Mouse (Mus musculus) CH12.LX (cell line): ENCODE data around the gene Selenoi. TPM values are rescaled to one million over a fixed set of nuclear protein-coding genes. Genes with fewer than 3 reads are reported as not detected.
A peak's percentile ranks its signal among the peaks of the same experiment; 100 is the strongest.

ENCODE experiments used
- DNase-seq: peaks from one replicate; pipeline ENCODE4 v3.0.0-alpha.2; 2013; ENCODE audit errors: extremely low read depth
- H3K27ac ChIP-seq: 2 replicates; pipeline ENCODE4 v1.5.1; 2012; ENCODE audit warnings: low read depth, mild to moderate bottlenecking, control low read depth, moderate library complexity; ENCODE audit not compliant: insufficient read depth
- H3K27me3 ChIP-seq: replicated peaks from 2 replicates; pipeline ENCODE3; 2012; ENCODE audit warnings: inconsistent platforms
- H3K36me3 ChIP-seq, 2 experiments: replicated peaks in 1 of 2; 2 replicates each; pipeline versions ENCODE3 to v1.6.1; 2012; ENCODE audit warnings: inconsistent platforms in 1 of 2, low read length in 1 of 2, mild to moderate bottlenecking in 1 of 2, mixed read lengths in 1 of 2, moderate library complexity in 1 of 2; ENCODE audit not compliant: control insufficient read depth in 1 of 2, insufficient read depth in 1 of 2
- H3K4me1 ChIP-seq, 2 experiments: 2 replicates each; pipeline ENCODE4 v1.6.1; 2012; ENCODE audit warnings: inconsistent platforms in 1 of 2, moderate library complexity in 1 of 2; ENCODE audit not compliant: insufficient read depth in 2 of 2, control insufficient read depth in 1 of 2
- H3K4me2 ChIP-seq: 2 replicates; pipeline ENCODE4 v1.6.1; 2012; ENCODE audit warnings: low read depth, mild to moderate bottlenecking, control low read depth; ENCODE audit not compliant: poor library complexity, insufficient read depth, severe bottlenecking
- H3K4me3 ChIP-seq, 3 experiments: fragments of 150-350 bp in 1 of 3; sonication (generic) in 1 of 3; replicated peaks in 1 of 3; 2 replicates each; pipeline versions ENCODE3 to v1.5.1; 2011 to 2012; ENCODE audit warnings: low read depth in 2 of 3, low read length in 2 of 3, mild to moderate bottlenecking in 2 of 3, moderate library complexity in 2 of 3, control low read depth in 1 of 3, improper control_type of control experiment in 1 of 3, inconsistent platforms in 1 of 3, mixed read lengths in 1 of 3; ENCODE audit not compliant: poor library complexity in 1 of 3
- H3K79me2 ChIP-seq: replicated peaks from 2 replicates; pipeline ENCODE4 v1.6.1; 2012; ENCODE audit warnings: mild to moderate bottlenecking, moderate library complexity; ENCODE audit not compliant: control insufficient read depth, poor library complexity, insufficient read depth, severe bottlenecking; ENCODE audit errors: extremely low read depth
- H3K9ac ChIP-seq: 2 replicates; pipeline ENCODE4 v1.6.1; 2012; ENCODE audit warnings: low read depth, mild to moderate bottlenecking, control low read depth, moderate library complexity; ENCODE audit not compliant: insufficient read depth
- H3K9me3 ChIP-seq: replicated peaks from 2 replicates; pipeline ENCODE3; 2012; ENCODE audit warnings: low read length, inconsistent platforms, mixed read lengths
- BHLHE40 ChIP-seq: IDR thresholded peaks from 2 replicates; pipeline ENCODE4 v1.6.1; 2011; ENCODE audit warnings: mild to moderate bottlenecking, low read depth, low read length, improper control_type of control experiment
- CHD1 ChIP-seq: IDR thresholded peaks from 2 replicates; pipeline ENCODE4 v1.6.1; 2012; ENCODE audit warnings: low read depth, low read length, improper control_type of control experiment, inconsistent platforms
- E2F4 ChIP-seq: IDR thresholded peaks from 2 replicates; pipeline ENCODE4 v1.6.1; 2011; ENCODE audit warnings: low read depth, low read length, improper control_type of control experiment; ENCODE audit not compliant: insufficient replicate concordance
- IRF4 ChIP-seq: IDR thresholded peaks from 2 replicates; pipeline ENCODE4 v1.6.1; 2014; ENCODE audit warnings: low read depth, mild to moderate bottlenecking, inconsistent platforms, low read length, improper control_type of control experiment
- JUN ChIP-seq: IDR thresholded peaks from 2 replicates; pipeline ENCODE4 v1.6.1; 2011; ENCODE audit warnings: low read depth, mild to moderate bottlenecking, low read length, improper control_type of control experiment, moderate library complexity; ENCODE audit not compliant: insufficient read depth
- MAX ChIP-seq: IDR thresholded peaks from 2 replicates; pipeline ENCODE4 v1.6.1; 2011; ENCODE audit warnings: low read length, improper control_type of control experiment
- MAZ ChIP-seq: IDR thresholded peaks from 2 replicates; pipeline ENCODE4 v1.6.1; 2012; ENCODE audit warnings: low read depth, mild to moderate bottlenecking, inconsistent platforms, low read length, improper control_type of control experiment, moderate library complexity
- MEF2A ChIP-seq: IDR thresholded peaks from 2 replicates; pipeline ENCODE4 v1.6.1; 2014; ENCODE audit warnings: low read depth, mild to moderate bottlenecking, inconsistent platforms, low read length, improper control_type of control experiment, borderline replicate concordance
- NELFE ChIP-seq: IDR thresholded peaks from 2 replicates; pipeline ENCODE4 v1.6.1; 2011; ENCODE audit warnings: low read depth, low read length, improper control_type of control experiment
- NRF1 ChIP-seq: IDR thresholded peaks from 2 replicates; pipeline ENCODE4 v1.6.1; 2014; ENCODE audit warnings: low read depth, mild to moderate bottlenecking, inconsistent platforms, low read length, improper control_type of control experiment, moderate library complexity
- POLR2AphosphoS2 ChIP-seq: IDR thresholded peaks from 2 replicates; pipeline ENCODE4 v1.6.1; 2011; ENCODE audit warnings: low read depth, low read length, improper control_type of control experiment
- RAD21 ChIP-seq: IDR thresholded peaks from 2 replicates; pipeline ENCODE4 v1.6.1; 2011; ENCODE audit warnings: low read depth, mild to moderate bottlenecking, low read length, improper control_type of control experiment, moderate library complexity
- RCOR1 ChIP-seq: conservative IDR thresholded peaks from 2 replicates; pipeline ENCODE4 v1.6.1; 2012; ENCODE audit warnings: low read depth, mild to moderate bottlenecking, inconsistent platforms, low read length, improper control_type of control experiment
- TBP ChIP-seq: conservative IDR thresholded peaks from 2 replicates; pipeline ENCODE4 v1.6.1; 2011; ENCODE audit warnings: low read depth, low read length, improper control_type of control experiment
- TCF12 ChIP-seq: IDR thresholded peaks from 2 replicates; pipeline ENCODE4 v1.6.1; 2014; ENCODE audit warnings: low read depth, mild to moderate bottlenecking, inconsistent platforms, low read length, improper control_type of control experiment
- USF1 ChIP-seq: IDR thresholded peaks from 2 replicates; pipeline ENCODE4 v1.6.1; 2014; ENCODE audit warnings: low read depth, mild to moderate bottlenecking, inconsistent platforms, low read length, improper control_type of control experiment
- ZC3H11A ChIP-seq: IDR thresholded peaks from 2 replicates; pipeline ENCODE4 v1.6.1; 2012; ENCODE audit warnings: low read depth, mild to moderate bottlenecking, inconsistent platforms, low read length, improper control_type of control experiment
- dilution Hi-C: fragments of 300-500 bp; cut with MboI; formaldehyde crosslinking; loops from 2 replicates; pipeline ENCODE4 v1.14.3; 2020; ENCODE audit warnings: low sequenced_read_pairs; ENCODE audit not compliant: extremely low pct_unique_long_range_greater_than_20kb, extremely low pct_ligation_motif_present
- in situ Hi-C: fragments of 300-500 bp; cut with MboI; formaldehyde crosslinking; loops from 3 replicates; pipeline ENCODE4 v1.14.3; 2019; ENCODE audit warnings: low sequenced_read_pairs, low pct_ligation_motif_present, low pct_unique_long_range_greater_than_20kb, mixed read lengths
- polyA plus RNA-seq: library from polyadenylated mRNA; unstranded; fragments of >175 nt; gene quantifications from 2 replicates; pipeline ENCODE4 v1.2.1, GENCODE M21; 2012; ENCODE audit warnings: low read depth; ENCODE audit not compliant: insufficient read length
- total RNA-seq, 2 experiments: library from RNA; depleted of rRNA; stranded (reverse); fragments of 300-350 nt in 1 of 2; fragments of >200 nt in 1 of 2; gene quantifications; 2 replicates each; pipeline ENCODE4 v1.2.3; 2012 to 2014

Gene Selenoi
- total and polyA plus RNA-seq, 3 experiments: 27.0 to 51.3 (median 36.1) TPM

DNA sequence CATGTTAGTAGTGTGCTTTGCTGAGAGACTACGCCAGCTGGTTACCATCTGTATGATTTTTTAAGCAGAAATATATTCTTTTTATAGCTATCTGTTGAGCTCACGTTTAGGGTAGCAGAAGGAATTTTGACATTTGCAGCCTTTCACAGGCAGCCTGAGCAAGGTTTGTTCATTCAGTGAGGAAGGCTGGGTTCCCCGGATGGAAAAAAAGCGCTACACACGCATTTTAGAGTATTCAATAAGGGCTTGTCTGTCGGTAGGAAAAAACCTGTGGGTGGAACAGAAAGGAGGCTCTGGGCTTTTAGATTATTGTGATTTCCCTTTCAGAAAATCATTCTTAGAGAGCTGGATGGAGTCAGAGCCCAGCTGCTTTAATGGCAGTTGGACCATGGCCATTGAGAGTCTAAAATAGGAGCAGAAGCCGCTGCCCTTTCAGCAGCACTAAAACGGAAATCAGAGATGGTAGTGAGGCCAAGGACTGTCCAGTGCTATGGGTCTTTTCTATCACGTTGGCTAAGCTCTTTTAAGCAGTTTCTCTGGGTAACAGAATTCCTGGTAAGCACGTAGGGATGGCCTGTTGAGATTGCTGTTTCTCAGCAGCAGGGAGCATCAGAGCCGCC, 38.3 kb downstream of the Selenoi start (continued):
- TF ChIP-seq NELFE (no peak), TBP (no peak), NRF1 (no peak), MAZ (no peak), POLR2AphosphoS2 (no peak), CHD1 (no peak), RAD21 (no peak), E2F4 (no peak), USF1 (no peak), JUN (no peak; the same call in 1 of the 2 replicates), BHLHE40 (peak; percentile 82), TCF12 (0 out of 2 replicates have a peak, but pooled peaks have one; percentile 20), RCOR1 (no peak), MEF2A (peak; percentile 78), ZC3H11A (no peak)

DNA sequence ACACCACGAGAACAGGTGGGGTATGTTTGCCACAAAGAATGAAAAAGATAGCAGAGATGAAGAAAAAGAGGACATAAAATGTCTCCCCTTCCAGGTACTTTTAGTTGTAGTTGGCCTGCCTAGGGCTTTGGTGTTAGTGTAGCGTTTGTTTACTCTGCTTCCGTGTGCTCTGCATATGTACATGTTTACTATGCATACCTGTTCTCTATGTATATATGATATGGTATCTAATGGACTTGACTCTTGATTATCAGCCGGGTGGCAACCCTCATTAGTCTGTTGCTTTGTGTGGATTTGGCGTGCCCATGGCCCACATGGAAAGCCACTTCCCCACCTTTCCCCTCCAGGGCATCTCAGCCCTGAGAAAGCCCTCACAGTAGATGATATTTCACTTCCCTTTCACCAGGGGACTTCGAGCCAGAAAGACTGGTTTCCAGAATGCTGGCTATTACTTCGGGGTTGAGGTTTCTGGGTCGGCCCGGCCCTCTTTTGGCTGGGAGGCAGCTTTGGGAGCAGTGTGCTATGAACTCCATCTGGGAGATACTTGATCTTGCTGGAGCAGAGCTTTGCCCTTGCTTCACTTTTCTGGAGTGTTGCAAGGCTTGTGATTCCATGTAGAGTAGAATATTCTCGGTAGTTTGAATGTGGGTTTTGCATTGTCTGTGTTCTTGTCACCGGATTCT, 39.4 kb downstream of the Selenoi start:
- Histone ChIP-seq H3K9me3 (no peaks in the 10 kb centered on the region), H3K79me2 (no peaks in the 10 kb centered on the region), H3K9ac (no peak overlapping the region), H3K36me3 (peaks cover 6 to 24% of the 10 kb centered on the region in 2 experiments), H3K4me2 (no peak overlapping the region), H3K27ac (no peak overlapping the region), H3K4me1 (peaks cover 7 to 34% of the 10 kb centered on the region in 2 experiments; a peak in 3 of 4 replicates), H3K27me3 (no peaks in the 10 kb centered on the region), H3K4me3 (no peak overlapping the region)
- dilution Hi-C loops: no loop called here
- DNase-seq: no peak
- in situ Hi-C loops: no loop called here
- TF ChIP-seq MAX (no peak), IRF4 (0 out of 2 replicates have a peak, but pooled peaks have one; percentile 12)
